Mouse (Mus musculus): ENCODE measurements around the gene Idh3b. TPM values are rescaled to one million over a fixed set of nuclear protein-coding genes. Genes with fewer than 3 reads are reported as not detected.

Idh3b gene
- 63.9 and 78.0 TPM in 2 replicates for polyA plus RNA-seq (2011; ENCODE audit: insufficient read depth, insufficient read length, low replicate concordance, missing spikeins)

DNA sequence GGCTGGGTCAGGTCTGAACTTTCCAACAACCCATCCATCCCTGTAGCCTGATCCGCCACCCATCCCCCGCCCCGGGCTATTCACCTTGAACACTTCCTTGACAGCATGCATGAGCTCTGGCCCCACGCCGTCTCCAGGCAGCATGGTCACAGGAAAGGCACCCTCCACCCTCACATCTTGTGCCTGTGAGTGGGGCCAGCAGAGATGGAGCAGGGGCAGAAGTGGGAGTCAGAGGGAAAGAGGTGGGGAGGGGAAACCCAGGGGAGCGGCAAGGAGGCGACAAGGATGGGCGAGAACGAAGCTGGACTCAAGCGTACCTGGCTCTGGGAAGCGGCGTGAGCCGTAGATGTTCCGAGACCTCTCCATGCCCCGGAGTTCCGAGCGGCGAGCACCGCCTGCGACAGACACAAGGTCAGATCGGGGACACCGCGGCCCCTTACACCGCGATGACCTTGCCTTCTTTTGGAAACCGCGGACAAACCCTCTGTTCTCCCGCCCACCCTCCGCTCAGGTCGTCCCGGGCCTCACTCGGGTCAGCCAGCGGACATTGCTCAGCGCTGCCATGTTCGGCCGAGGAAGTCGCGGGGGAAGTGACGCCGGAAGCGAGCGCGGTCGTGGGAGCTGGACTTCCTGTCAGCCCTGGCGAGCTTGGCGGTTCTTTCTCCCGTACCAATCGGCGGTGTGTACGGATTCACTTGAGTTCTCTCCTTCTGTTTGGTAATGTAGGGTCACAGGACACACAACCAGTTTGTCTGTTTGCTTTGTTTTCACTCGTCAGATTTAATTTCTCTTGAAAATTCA, at the start of gene Idh3b:
Gene Idh3b, minus strand, starts transcription at position 694 of the 801 bp plus-strand sequence.
- WGBS, result under 1% methylated on average over 51 of the region's 51 CpGs
- H3K27ac ChIP-seq (ENCODE audit: control insufficient read depth, insufficient read depth, low read depth, low read length, poor library complexity), result peak within 1 kb of the TSS; percentile 50
- H3K4me3 ChIP-seq (replicated peaks; ENCODE audit: control insufficient read depth, low read depth, low read length), result peak within 1 kb of the TSS; percentile 90
- TF ChIP-seq POLR2A (IDR thresholded peaks at IDR 0.05; ENCODE audit: borderline replicate concordance, control insufficient read depth, low read depth, low read length) (peak; percentile 82; the same call in 1 of the 2 replicates), CTCF (IDR thresholded peaks at IDR 0.05; ENCODE audit: control insufficient read depth, insufficient read depth, low read length) (0 out of 2 replicates have a peak, but pooled peaks have one; percentile 9)
- H3K4me1 ChIP-seq (ENCODE audit: control insufficient read depth, insufficient read depth, low read length), result no peaks in the 10 kb centered on the region; the same call in 1 of the 2 replicates

- no peak overlapping the region for H3K27ac ChIP-seq (ENCODE audit: control insufficient read depth, insufficient read depth, low read depth, low read length, poor library complexity)
- TF ChIP-seq POLR2A (IDR thresholded peaks at IDR 0.05; ENCODE audit: borderline replicate concordance, control insufficient read depth, low read depth, low read length) (no peak), CTCF (IDR thresholded peaks at IDR 0.05; ENCODE audit: control insufficient read depth, insufficient read depth, low read length) (no peak)
- H3K4me1 ChIP-seq (ENCODE audit: control insufficient read depth, insufficient read depth, low read length), result no peaks in the 10 kb centered on the region; the same call in 1 of the 2 replicates
- WGBS, result 83% methylated on average over 2 of the region's 2 CpGs
- no peak overlapping the region for H3K4me3 ChIP-seq (replicated peaks; ENCODE audit: control insufficient read depth, low read depth, low read length)
Measured at GRCm38 (mm10) chr2:130329502-130329901, 45.2 kb upstream of the Idh3b start.

- no peak overlapping the region for H3K27ac ChIP-seq (ENCODE audit: control insufficient read depth, insufficient read depth, low read depth, low read length, poor library complexity)
- H3K4me1 ChIP-seq (ENCODE audit: control insufficient read depth, insufficient read depth, low read length), result no peaks in the 10 kb centered on the region; the same call in 1 of the 2 replicates
- H3K4me3 ChIP-seq (replicated peaks; ENCODE audit: control insufficient read depth, low read depth, low read length), result no peak overlapping the region
- no peak for TF ChIP-seq CTCF (IDR thresholded peaks at IDR 0.05; ENCODE audit: control insufficient read depth, insufficient read depth, low read length)
- 50% methylated on average over 1 of the region's 1 CpGs for WGBS
Measured at GRCm38 (mm10) chr2:130327057-130327456, 42.7 kb upstream of the Idh3b start.

GRCm38 (mm10) chr2:130303014-130303413, 18.7 kb upstream of the Idh3b start:
- Histone ChIP-seq H3K27ac (ENCODE audit: control insufficient read depth, insufficient read depth, low read depth, low read length, poor library complexity) (no peak overlapping the region), H3K4me1 (ENCODE audit: control insufficient read depth, insufficient read depth, low read length) (no peaks in the 10 kb centered on the region), H3K4me3 (replicated peaks; ENCODE audit: control insufficient read depth, low read depth, low read length) (no peak overlapping the region)
- TF ChIP-seq POLR2A (IDR thresholded peaks at IDR 0.05; ENCODE audit: borderline replicate concordance, control insufficient read depth, low read depth, low read length), result no peak
- no peak for TF ChIP-seq CTCF (IDR thresholded peaks at IDR 0.05; ENCODE audit: control insufficient read depth, insufficient read depth, low read length)
- 72% methylated on average over 4 of the region's 4 CpGs for WGBS

DNA sequence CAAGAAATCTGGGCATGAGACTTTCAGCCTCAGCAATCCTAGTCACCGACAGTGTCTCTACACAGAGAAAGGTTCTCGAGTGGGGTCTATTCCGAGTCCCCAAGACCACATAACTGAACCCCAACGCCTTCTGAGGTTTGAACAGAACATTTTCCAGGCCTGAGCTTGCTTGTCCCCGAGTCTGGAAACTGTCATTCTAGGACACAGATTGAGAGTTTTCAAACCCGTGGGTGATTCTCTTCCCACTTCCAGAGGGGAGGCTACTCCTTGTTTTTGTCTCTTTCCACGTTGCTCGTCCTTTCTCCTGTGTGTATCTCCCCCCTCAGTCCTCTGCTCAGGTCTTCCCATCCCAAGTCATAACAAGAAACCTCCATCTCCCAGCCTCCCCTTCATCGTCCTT, 13.2 kb upstream of the Idh3b start:
- TF ChIP-seq CTCF (IDR thresholded peaks at IDR 0.05; ENCODE audit: control insufficient read depth, insufficient read depth, low read length), result no peak
- no peak for TF ChIP-seq POLR2A (IDR thresholded peaks at IDR 0.05; ENCODE audit: borderline replicate concordance, control insufficient read depth, low read depth, low read length)
- no peaks in the 10 kb centered on the region for H3K4me1 ChIP-seq (ENCODE audit: control insufficient read depth, insufficient read depth, low read length)
- H3K27ac ChIP-seq (ENCODE audit: control insufficient read depth, insufficient read depth, low read depth, low read length, poor library complexity), result no peak overlapping the region
- H3K4me3 ChIP-seq (replicated peaks; ENCODE audit: control insufficient read depth, low read depth, low read length), result no peak overlapping the region
- WGBS, result 73% methylated on average over 9 of the region's 9 CpGs

DNA sequence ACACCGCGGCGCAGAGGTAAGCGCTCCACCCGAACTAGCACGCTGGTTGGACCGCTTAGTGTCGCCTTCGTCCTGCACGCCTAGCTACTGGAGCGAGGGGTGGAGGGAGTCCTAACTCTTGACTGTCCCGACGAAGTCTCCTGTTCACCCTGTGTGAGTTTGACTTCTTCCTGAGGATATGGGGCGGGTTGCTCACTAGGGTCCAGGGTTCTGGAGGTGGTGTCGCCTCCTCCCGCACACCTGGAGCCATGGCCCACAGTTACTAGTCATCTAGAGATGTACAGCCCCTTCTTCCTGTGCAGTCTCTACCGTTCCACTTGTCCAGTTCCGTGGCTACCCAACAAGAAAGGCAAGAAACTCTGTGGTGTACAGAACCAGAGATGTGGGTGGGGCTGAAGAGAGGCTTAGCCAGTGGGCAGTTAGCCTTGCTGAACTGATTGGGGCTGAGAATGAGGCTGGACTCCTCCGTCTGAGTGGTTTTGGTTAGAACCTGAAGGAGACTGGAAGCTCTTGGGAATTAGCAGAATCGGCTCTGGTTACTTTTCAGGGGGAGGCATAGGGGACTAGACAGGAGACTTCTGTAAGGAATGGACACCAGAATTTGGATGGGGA, 11.9 kb upstream of the Idh3b start:
- WGBS, result 10% methylated on average over 20 of the region's 20 CpGs
- Histone ChIP-seq H3K4me3 (replicated peaks; ENCODE audit: control insufficient read depth, low read depth, low read length) (no peak overlapping the region), H3K27ac (ENCODE audit: control insufficient read depth, insufficient read depth, low read depth, low read length, poor library complexity) (no peak overlapping the region), H3K4me1 (ENCODE audit: control insufficient read depth, insufficient read depth, low read length) (no peaks in the 10 kb centered on the region)
- no peak for TF ChIP-seq POLR2A (IDR thresholded peaks at IDR 0.05; ENCODE audit: borderline replicate concordance, control insufficient read depth, low read depth, low read length)
- TF ChIP-seq CTCF (IDR thresholded peaks at IDR 0.05; ENCODE audit: control insufficient read depth, insufficient read depth, low read length), result no peak

GRCm38 (mm10) chr2:130295331-130296133, 11.2 kb upstream of the Idh3b start:
- Histone ChIP-seq H3K27ac (ENCODE audit: control insufficient read depth, insufficient read depth, low read depth, low read length, poor library complexity) (no peak overlapping the region; the same call in 1 of the 2 replicates), H3K4me1 (ENCODE audit: control insufficient read depth, insufficient read depth, low read length) (no peaks in the 10 kb centered on the region), H3K4me3 (replicated peaks; ENCODE audit: control insufficient read depth, low read depth, low read length) (no peak overlapping the region)
- WGBS, result 1% methylated on average over 97 of the region's 99 CpGs
- TF ChIP-seq POLR2A (IDR thresholded peaks at IDR 0.05; ENCODE audit: borderline replicate concordance, control insufficient read depth, low read depth, low read length), result no peak

GRCm38 (mm10) chr2:130294936-130295277, 10.6 kb upstream of the Idh3b start, which contains the start of gene Ebf4:
Gene Ebf4, plus strand, starts transcription at chr2:130295169.
- 2% methylated on average over 26 of the region's 39 CpGs for WGBS
- H3K27ac ChIP-seq (ENCODE audit: control insufficient read depth, insufficient read depth, low read depth, low read length, poor library complexity), result no peak within 1 kb of the TSS; the same call in 1 of the 2 replicates
- H3K4me3 ChIP-seq (replicated peaks; ENCODE audit: control insufficient read depth, low read depth, low read length), result no peak within 1 kb of the TSS
- TF ChIP-seq CTCF (IDR thresholded peaks at IDR 0.05; ENCODE audit: control insufficient read depth, insufficient read depth, low read length), result no peak
- no peak for TF ChIP-seq POLR2A (IDR thresholded peaks at IDR 0.05; ENCODE audit: borderline replicate concordance, control insufficient read depth, low read depth, low read length)
- no peaks in the 10 kb centered on the region for H3K4me1 ChIP-seq (ENCODE audit: control insufficient read depth, insufficient read depth, low read length)

Data from bone marrow, adult 2 months (tissue).